Mouse (Mus musculus): ENCODE results near the gene Gtpbp4.
"Not testable (repeated sequence)": the region's sequence is repeated elsewhere in the genome, so short reads cannot be mapped to it uniquely, and the experiment has no call there.

The Gtpbp4 gene

GRCm38 (mm10) chr13:8995990-8996786 is at the start of gene Gtpbp4:
Gene Gtpbp4, minus strand, starts transcription at chr13:8996083.
- peak; percentile 96 for DNase-seq

GRCm38 (mm10) chr13:9044731-9045130 is 48.8 kb upstream of the Gtpbp4 start:
- DNase-seq: no peak

DNA sequence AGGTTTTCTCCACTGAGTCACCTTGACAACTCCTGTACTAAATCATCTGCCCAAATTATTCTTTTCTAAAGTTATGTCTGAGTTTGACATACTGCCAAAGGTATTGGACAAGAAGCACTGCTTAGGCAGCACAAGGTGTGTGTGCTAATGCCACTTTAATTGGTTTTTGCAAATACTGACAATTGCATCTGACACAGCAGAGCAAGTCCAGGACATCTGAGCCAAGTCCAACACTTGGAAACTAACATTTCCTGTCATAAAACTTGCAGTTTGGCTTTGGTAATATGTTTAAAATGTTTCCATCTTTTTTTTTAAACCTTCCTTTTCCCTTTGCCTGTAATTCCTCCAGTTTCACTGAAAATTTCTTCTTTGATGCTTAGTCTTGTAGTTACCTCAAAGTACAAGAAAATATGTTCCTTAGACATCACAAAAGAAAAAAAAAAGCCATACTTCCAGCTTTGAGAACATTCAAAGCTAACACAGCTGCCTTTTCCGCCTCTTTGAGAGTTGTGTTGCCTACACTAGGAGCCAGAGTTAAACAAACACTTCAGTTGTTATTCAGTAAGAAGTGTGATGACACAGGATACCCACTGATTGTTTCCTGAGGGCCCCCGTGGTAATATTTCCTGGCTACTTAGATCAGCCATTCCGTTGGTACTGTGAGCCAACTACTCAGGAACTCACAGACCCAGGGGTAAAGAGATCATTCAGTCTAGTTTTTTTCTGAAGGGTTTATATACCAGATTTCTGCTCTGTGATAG is 47.6 kb upstream of the Gtpbp4 start:
- DNase-seq: no peak

DNA sequence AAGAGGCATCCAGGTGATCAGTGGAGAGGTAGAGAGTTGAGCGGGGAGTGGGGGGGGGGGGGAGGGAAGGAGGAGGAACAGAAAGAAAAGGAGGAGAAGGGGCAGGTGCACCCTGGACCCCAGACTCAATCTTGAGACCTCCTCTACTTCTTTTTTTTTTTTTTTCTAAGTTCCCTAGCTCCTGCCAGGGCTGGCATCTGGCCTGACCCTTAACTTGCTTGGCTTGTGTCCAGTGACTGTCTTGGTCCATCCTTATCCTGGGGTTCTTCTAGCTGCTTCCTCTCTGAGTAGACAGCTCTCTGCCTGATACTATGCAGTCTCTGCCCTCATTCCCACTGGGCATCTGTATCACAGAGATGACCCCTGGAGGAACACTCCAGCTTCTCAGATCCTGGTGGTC is 44.7 kb upstream of the Gtpbp4 start:
- no peak for DNase-seq

DNA sequence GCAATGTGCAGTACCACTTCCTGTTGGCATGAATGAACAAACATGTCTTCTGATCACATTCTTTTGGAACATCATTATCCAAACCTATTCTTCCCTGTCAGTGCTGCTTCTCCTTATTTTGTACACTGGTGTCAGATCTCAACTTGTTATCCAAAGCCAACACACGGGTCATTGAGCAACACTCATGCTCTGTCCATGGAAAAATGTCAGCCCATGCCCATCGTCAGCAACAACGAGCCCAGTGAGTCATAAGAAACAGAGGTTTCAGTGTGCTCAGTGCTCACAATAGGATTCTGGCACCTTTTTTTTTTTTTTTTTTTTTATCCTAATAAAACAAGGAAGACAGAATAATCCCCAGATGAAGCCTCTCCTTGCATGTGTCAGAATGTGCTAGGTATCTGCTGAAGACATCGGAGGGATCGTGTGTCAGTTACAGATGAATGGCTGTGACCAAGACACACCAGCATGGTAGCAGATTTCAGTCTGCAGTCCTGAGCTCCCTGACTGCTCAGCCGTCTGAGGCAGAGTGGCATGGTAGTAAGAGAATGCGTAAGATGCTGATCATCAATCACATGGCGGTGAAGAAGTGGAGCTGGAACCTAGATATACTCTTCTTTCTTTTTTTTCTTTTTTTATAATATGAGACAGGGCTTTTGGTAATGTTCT is 36.2 kb upstream of the Gtpbp4 start:
- DNase-seq: no peak

- no peak for DNase-seq
Observed at GRCm38 (mm10) chr13:9030364-9030763, 34.5 kb upstream of the Gtpbp4 start.

DNA sequence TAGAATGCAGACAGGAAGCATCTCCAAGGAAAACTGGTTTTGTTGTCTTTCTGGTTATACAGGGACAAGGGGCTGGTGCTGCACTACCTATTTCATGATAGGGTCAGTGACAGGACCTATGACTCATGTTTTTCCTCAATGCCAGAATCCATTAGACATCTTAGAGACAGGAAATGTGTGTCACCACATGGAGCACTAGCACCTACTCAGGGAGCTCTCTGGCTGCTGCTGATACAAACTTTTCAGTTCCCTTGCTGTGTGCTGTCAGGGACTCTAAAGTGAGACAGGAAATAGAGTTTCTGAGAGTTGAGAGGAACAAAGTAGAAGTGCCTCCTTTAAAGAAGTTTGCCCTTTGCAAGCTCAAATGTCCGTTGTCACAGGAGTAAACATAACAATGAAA is 31.4 kb upstream of the Gtpbp4 start:
- DNase-seq: no peak

DNA sequence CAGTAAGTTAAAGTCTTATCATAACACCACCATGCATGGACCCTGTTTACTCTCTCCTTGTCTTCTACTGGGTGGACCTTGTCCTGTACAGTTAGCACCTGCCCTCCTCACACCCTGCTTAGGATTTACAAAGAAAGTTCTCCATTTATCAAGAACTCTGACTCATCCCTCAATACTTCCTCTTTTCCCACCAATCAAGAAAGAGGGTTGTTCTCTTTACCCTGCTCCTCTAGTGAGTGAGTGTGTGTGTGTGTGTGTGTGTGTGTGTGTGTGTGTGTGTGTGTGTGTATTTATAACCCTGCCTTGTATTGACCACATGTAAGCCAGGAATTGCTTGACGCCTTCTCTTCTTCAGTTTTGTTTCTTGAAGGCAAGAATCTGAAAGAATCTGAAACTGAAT is 26.7 kb upstream of the Gtpbp4 start:
- no peak for DNase-seq

GRCm38 (mm10) chr13:9021556-9021955 is 25.7 kb upstream of the Gtpbp4 start:
- DNase-seq: no peak

- DNase-seq: no peak
Observed at GRCm38 (mm10) chr13:9019713-9020112, 23.8 kb upstream of the Gtpbp4 start.

DNA sequence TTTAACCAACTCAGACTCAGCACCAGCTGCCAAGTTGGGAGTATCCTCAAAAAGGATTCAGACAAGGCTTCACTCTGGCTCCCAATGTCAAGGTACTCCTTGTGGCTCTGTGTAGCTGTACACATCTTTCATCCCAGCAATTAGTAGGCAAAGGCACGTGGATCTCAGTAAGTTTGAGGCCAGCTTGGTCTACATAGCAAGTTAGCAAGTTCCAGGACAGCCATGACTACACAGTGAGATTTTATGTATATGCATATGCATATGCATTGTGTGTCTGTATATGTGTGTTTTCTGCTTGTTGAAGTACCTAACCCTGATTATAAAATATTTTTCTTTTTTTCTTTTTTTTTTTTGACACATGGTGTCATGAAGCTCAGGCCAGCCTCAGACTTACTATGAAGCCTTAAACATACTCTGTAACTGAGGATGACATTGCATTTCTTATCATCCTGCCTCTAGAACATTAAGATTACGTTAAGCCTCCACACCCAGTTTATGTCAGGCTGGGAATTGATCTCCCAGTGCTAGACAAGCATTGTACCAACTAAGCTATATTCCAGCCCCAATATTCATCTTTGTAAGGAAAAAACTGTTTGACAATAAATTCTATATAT is 23.2 kb upstream of the Gtpbp4 start:
- DNase-seq: no peak

GRCm38 (mm10) chr13:9017190-9017589 is 21.3 kb upstream of the Gtpbp4 start:
- DNase-seq: peak; percentile 52

DNA sequence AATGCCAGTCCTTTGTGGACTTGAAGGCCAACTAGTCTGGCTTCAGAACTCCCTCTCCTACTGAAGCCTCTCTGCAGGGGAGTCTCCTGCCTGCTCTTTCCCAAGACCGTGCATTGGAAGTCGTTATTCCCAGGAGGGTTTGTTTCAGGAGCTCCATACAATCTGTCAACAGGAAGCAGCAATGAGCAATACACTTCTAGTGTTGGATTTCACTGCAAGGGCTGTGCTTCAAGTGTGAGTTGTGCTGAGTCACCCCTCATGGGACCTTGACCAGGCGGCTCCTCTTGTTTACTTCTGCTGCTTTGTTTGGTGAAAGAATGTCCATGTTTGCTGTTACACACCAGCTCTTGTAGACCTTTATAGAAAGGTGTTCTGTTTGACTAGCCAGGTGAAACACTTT is 18.5 kb upstream of the Gtpbp4 start:
- DNase-seq: peak; percentile 3

GRCm38 (mm10) chr13:9013483-9013882 is 17.6 kb upstream of the Gtpbp4 start:
- no peak for DNase-seq

GRCm38 (mm10) chr13:9011596-9012350 is 15.9 kb upstream of the Gtpbp4 start:
- peak; percentile 76 for DNase-seq

- DNase-seq: no peak
Observed at GRCm38 (mm10) chr13:9003306-9003705, 7.4 kb upstream of the Gtpbp4 start.

GRCm38 (mm10) chr13:8999464-8999863 is 3.6 kb upstream of the Gtpbp4 start:
- no peak for DNase-seq

- not testable (repeated sequence) for DNase-seq
Observed at GRCm38 (mm10) chr13:8997221-8997620, 1.3 kb upstream of the Gtpbp4 start.

- peak; percentile 1 for DNase-seq
Observed at GRCm38 (mm10) chr13:8995159-8995989, 509 bp downstream of the Gtpbp4 start.

GRCm38 (mm10) chr13:8992231-8992630 is 3.7 kb downstream of the Gtpbp4 start:
- DNase-seq: no peak

GRCm38 (mm10) chr13:8972972-8973371 is 22.9 kb downstream of the Gtpbp4 start:
- DNase-seq: no peak

GRCm38 (mm10) chr13:8972369-8972768 is 23.5 kb downstream of the Gtpbp4 start:
- no peak for DNase-seq
